Mouse (Mus musculus): ENCODE data around the gene Inpp4a. TPM values are rescaled to one million over a fixed set of nuclear protein-coding genes. Genes with fewer than 3 reads are reported as not detected.

Inpp4a gene
- polyA plus RNA-seq, 1 experiment from 2014 or later, result 19.5 TPM

GRCm38 (mm10) chr1:37360781-37361180 lies 61.1 kb downstream of the Inpp4a start:
- no peaks in the 10 kb centered on the region for H3K36me3 ChIP-seq
- no peak for ATAC-seq (ENCODE audit: insufficient number of reproducible peaks, insufficient read depth, low FRiP score, low TSS enrichment)
- H3K4me1 ChIP-seq, result no peaks in the 10 kb centered on the region
- no peak overlapping the region for H3K4me2 ChIP-seq (replicated peaks)
- WGBS, result 81% methylated on average over 3 of the region's 3 CpGs
- H3K27ac ChIP-seq, result no peak overlapping the region
- H3K9ac ChIP-seq, result no peak overlapping the region
- H3K4me3 ChIP-seq, result no peak overlapping the region
- no peaks in the 10 kb centered on the region for H3K27me3 ChIP-seq
- no peaks in the 10 kb centered on the region for H3K9me3 ChIP-seq

DNA sequence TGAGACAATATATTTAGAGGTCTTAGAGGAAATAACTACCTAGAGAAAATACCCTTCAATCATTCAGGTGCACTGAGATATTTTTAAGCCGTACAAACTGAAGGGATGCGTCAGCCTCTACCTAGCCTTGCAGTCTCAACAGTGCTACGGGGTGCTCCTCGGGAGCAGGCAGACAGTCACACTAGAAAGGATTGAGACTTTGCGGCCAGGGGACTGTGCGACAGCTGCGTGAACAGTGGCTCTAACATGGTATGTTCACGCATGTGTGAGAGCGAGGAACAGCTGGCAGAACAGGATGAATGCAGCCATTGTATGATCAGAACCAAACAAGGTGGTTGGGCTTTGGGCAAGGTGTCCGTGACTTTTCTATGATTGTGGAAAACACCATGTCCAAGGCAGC lies 63.1 kb downstream of the Inpp4a start:
- Histone ChIP-seq H3K4me2 (replicated peaks) (no peak overlapping the region), H3K27ac (no peak overlapping the region), H3K4me1 (no peaks in the 10 kb centered on the region), H3K27me3 (no peaks in the 10 kb centered on the region), H3K9ac (no peak overlapping the region), H3K4me3 (no peak overlapping the region), H3K36me3 (peaks cover 15% of the 10 kb centered on the region; the same call in 1 of the 2 replicates), H3K9me3 (no peaks in the 10 kb centered on the region)
- 81% methylated on average over 10 of the region's 10 CpGs for WGBS
- ATAC-seq (ENCODE audit: insufficient number of reproducible peaks, insufficient read depth, low FRiP score, low TSS enrichment), result no peak

GRCm38 (mm10) chr1:37368125-37368524 lies 68.5 kb downstream of the Inpp4a start:
- 88% methylated on average over 10 of the region's 10 CpGs for WGBS

GRCm38 (mm10) chr1:37368768-37369385 lies 69.2 kb downstream of the Inpp4a start:
- WGBS, result 92% methylated on average over 7 of the region's 7 CpGs
- Histone ChIP-seq H3K4me1 (no peaks in the 10 kb centered on the region), H3K27me3 (no peaks in the 10 kb centered on the region), H3K27ac (no peak overlapping the region), H3K4me2 (replicated peaks) (no peak overlapping the region), H3K9ac (no peak overlapping the region), H3K4me3 (no peak overlapping the region), H3K9me3 (no peaks in the 10 kb centered on the region), H3K36me3 (peaks cover 40% of the 10 kb centered on the region)
- ATAC-seq (ENCODE audit: insufficient number of reproducible peaks, insufficient read depth, low FRiP score, low TSS enrichment), result no peak

More at GRCm38 (mm10) chr1:37368125-37368524, 68.5 kb downstream of the Inpp4a start:
- no peaks in the 10 kb centered on the region for H3K27me3 ChIP-seq
- no peak for ATAC-seq (ENCODE audit: insufficient number of reproducible peaks, insufficient read depth, low FRiP score, low TSS enrichment)
- H3K27ac ChIP-seq, result no peak overlapping the region
- peaks cover 40% of the 10 kb centered on the region for H3K36me3 ChIP-seq
- no peak overlapping the region for H3K9ac ChIP-seq
- H3K9me3 ChIP-seq, result no peaks in the 10 kb centered on the region
- no peaks in the 10 kb centered on the region for H3K4me1 ChIP-seq
- H3K4me2 ChIP-seq (replicated peaks), result no peak overlapping the region
- no peak overlapping the region for H3K4me3 ChIP-seq

GRCm38 (mm10) chr1:37376177-37376576 lies 76.5 kb downstream of the Inpp4a start:
- Histone ChIP-seq H3K27me3 (no peaks in the 10 kb centered on the region), H3K4me2 (replicated peaks) (no peak overlapping the region), H3K36me3 (peaks cover 27% of the 10 kb centered on the region; the same call in 1 of the 2 replicates), H3K9me3 (no peaks in the 10 kb centered on the region), H3K9ac (no peak overlapping the region), H3K4me3 (no peak overlapping the region), H3K4me1 (no peaks in the 10 kb centered on the region), H3K27ac (no peak overlapping the region)
- no peak for ATAC-seq (ENCODE audit: insufficient number of reproducible peaks, insufficient read depth, low FRiP score, low TSS enrichment)
- 87% methylated on average over 8 of the region's 8 CpGs for WGBS

DNA sequence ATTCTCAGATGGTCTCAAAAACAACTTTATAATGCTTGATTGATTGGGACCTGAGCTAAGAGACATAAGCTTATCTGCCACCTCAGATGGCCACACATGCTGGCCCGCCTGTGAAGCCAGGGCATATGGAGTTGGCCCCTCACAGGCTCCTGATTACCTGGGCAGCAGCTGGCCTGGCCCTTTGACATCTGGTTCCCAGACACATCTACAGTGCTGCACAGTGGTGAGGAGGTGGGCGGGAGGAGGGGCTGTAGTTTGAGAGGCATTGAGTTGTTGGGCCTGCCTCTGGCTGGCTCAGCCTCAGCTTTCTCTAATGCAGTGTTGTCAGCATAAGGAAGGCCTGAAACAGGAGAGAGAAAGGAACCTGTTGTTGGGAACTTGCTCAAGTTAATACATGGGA lies 77.1 kb downstream of the Inpp4a start:
- WGBS, result 64% methylated on average over 2 of the region's 2 CpGs
- no peaks in the 10 kb centered on the region for H3K4me1 ChIP-seq
- H3K9me3 ChIP-seq, result no peaks in the 10 kb centered on the region
- no peak overlapping the region for H3K4me2 ChIP-seq (replicated peaks)
- peaks cover 23% of the 10 kb centered on the region; the same call in 1 of the 2 replicates for H3K36me3 ChIP-seq
- no peak overlapping the region for H3K4me3 ChIP-seq
- H3K27me3 ChIP-seq, result no peaks in the 10 kb centered on the region
- no peak for ATAC-seq (ENCODE audit: insufficient number of reproducible peaks, insufficient read depth, low FRiP score, low TSS enrichment)
- H3K9ac ChIP-seq, result no peak overlapping the region
- H3K27ac ChIP-seq, result no peak overlapping the region

- no peak overlapping the region for H3K4me2 ChIP-seq (replicated peaks)
- no peak for ATAC-seq (ENCODE audit: insufficient number of reproducible peaks, insufficient read depth, low FRiP score, low TSS enrichment)
- H3K36me3 ChIP-seq, result peaks cover 14% of the 10 kb centered on the region; the same call in 1 of the 2 replicates
- no peak overlapping the region for H3K27ac ChIP-seq
- H3K4me3 ChIP-seq, result no peak overlapping the region
- no peak overlapping the region for H3K9ac ChIP-seq
- no peaks in the 10 kb centered on the region for H3K27me3 ChIP-seq
- 92% methylated on average over 5 of the region's 5 CpGs for WGBS
- no peaks in the 10 kb centered on the region for H3K9me3 ChIP-seq
- no peaks in the 10 kb centered on the region for H3K4me1 ChIP-seq
Observed at GRCm38 (mm10) chr1:37378095-37378494, 78.4 kb downstream of the Inpp4a start.

- Histone ChIP-seq H3K36me3 (peaks cover 14% of the 10 kb centered on the region; the same call in 1 of the 2 replicates), H3K9ac (no peak overlapping the region), H3K9me3 (no peaks in the 10 kb centered on the region), H3K4me3 (no peak overlapping the region), H3K27me3 (no peaks in the 10 kb centered on the region), H3K4me1 (no peaks in the 10 kb centered on the region), H3K4me2 (replicated peaks) (no peak overlapping the region), H3K27ac (no peak overlapping the region)
- WGBS, result 64% methylated on average over 4 of the region's 4 CpGs
- ATAC-seq (ENCODE audit: insufficient number of reproducible peaks, insufficient read depth, low FRiP score, low TSS enrichment), result no peak
Observed at GRCm38 (mm10) chr1:37379536-37379935, 79.9 kb downstream of the Inpp4a start.

DNA sequence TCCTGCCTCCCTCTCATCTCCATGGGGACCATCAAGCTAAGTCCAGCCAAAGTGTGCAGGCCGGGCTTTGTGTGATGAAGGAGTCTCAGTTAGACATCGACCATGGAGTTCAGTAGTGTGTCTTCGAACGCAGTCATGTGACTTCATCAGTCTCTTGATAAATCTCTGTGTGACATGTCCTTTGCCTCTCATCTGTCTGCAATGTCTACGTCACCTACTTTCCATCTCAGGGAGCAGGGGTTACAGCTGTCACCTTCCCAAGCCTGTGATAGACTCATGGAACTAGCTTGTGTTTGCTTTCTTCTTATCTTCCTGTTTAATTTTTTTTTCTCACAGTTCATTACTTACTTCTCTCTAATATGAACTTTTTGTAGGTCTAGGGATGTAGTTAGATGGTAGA lies 81.2 kb downstream of the Inpp4a start:
- Histone ChIP-seq H3K4me2 (replicated peaks) (no peak overlapping the region), H3K36me3 (peaks cover 8% of the 10 kb centered on the region; the same call in 1 of the 2 replicates), H3K27ac (no peak overlapping the region), H3K4me1 (no peaks in the 10 kb centered on the region), H3K4me3 (no peak overlapping the region), H3K9me3 (no peaks in the 10 kb centered on the region), H3K27me3 (no peaks in the 10 kb centered on the region), H3K9ac (no peak overlapping the region)
- no peak for ATAC-seq (ENCODE audit: insufficient number of reproducible peaks, insufficient read depth, low FRiP score, low TSS enrichment)
- WGBS, result 95% methylated on average over 5 of the region's 5 CpGs

- H3K9me3 ChIP-seq, result no peaks in the 10 kb centered on the region
- H3K4me3 ChIP-seq, result no peak overlapping the region
- no peaks in the 10 kb centered on the region for H3K27me3 ChIP-seq
- H3K36me3 ChIP-seq, result peaks cover 8% of the 10 kb centered on the region; the same call in 1 of the 2 replicates
- H3K9ac ChIP-seq, result no peak overlapping the region
- no peak for ATAC-seq (ENCODE audit: insufficient number of reproducible peaks, insufficient read depth, low FRiP score, low TSS enrichment)
- H3K27ac ChIP-seq, result no peak overlapping the region
- no peaks in the 10 kb centered on the region for H3K4me1 ChIP-seq
- WGBS, result 76% methylated on average over 3 of the region's 3 CpGs
- no peak overlapping the region for H3K4me2 ChIP-seq (replicated peaks)
Observed at GRCm38 (mm10) chr1:37384304-37384703, 84.6 kb downstream of the Inpp4a start.

GRCm38 (mm10) chr1:37386448-37386971 lies 86.8 kb downstream of the Inpp4a start:
- ATAC-seq (ENCODE audit: insufficient number of reproducible peaks, insufficient read depth, low FRiP score, low TSS enrichment), result no peak
- H3K9ac ChIP-seq, result no peak overlapping the region
- WGBS, result 72% methylated on average over 7 of the region's 7 CpGs
- H3K9me3 ChIP-seq, result no peaks in the 10 kb centered on the region
- no peaks in the 10 kb centered on the region for H3K4me1 ChIP-seq
- H3K4me2 ChIP-seq (replicated peaks), result no peak overlapping the region
- no peaks in the 10 kb centered on the region for H3K27me3 ChIP-seq
- peaks cover 6% of the 10 kb centered on the region; the same call in 1 of the 2 replicates for H3K36me3 ChIP-seq
- no peak overlapping the region for H3K27ac ChIP-seq
- H3K4me3 ChIP-seq, result no peak overlapping the region

GRCm38 (mm10) chr1:37393174-37393573 lies 93.5 kb downstream of the Inpp4a start:
- Histone ChIP-seq H3K4me3 (no peak overlapping the region), H3K27ac (no peak overlapping the region), H3K9me3 (no peaks in the 10 kb centered on the region), H3K4me1 (no peaks in the 10 kb centered on the region), H3K4me2 (replicated peaks) (no peak overlapping the region), H3K27me3 (no peaks in the 10 kb centered on the region), H3K9ac (no peak overlapping the region), H3K36me3 (peaks cover 22% of the 10 kb centered on the region)
- 85% methylated on average over 5 of the region's 5 CpGs for WGBS
- no peak for ATAC-seq (ENCODE audit: insufficient number of reproducible peaks, insufficient read depth, low FRiP score, low TSS enrichment)
